Mouse (Mus musculus): ENCODE results near the gene Zfp804a.

Gene Zfp804a

DNA sequence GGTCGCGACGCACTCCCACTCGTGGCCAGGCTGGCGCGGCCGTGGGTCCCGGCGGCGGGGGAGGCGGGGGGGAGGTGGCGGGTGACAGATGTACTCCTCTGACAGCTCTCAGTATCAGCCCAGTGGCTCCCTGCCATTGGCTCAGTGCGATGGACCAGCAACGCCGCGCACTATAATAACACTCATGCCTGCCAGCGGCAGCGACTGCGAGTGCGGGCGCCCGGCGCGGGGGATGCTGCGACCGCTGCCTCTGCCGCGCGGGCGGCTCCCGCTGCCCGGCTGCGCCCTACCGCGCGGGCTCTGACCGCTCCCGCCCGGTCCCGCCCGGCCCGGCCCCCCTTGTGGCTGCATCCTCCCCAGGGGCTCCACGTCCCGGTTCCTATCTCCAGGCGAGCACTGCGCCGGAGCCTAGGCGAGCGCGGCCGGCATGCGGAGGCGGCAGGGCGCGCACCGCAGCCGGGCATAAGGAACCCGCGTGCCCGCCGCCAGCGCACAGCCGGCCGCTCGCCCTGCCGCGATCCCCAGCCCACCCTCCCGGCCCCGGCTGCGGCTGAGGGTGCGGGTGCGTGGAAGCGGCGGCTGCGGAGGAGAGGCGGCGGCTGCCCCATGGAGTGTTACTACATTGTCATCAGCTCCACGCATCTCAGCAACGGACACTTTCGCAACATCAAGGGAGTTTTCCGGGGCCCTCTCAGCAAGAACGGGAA is at the start of gene Zfp804a:
Zfp804a (plus strand) TSS at position 38 of the 707 bp plus-strand sequence.
- DNase-seq (ENCODE audit: low spot score), result no peak

- no peak for DNase-seq (ENCODE audit: low spot score)
Measured at GRCm38 (mm10) chr2:82051635-82052034, 1.4 kb upstream of the Zfp804a start.

DNA sequence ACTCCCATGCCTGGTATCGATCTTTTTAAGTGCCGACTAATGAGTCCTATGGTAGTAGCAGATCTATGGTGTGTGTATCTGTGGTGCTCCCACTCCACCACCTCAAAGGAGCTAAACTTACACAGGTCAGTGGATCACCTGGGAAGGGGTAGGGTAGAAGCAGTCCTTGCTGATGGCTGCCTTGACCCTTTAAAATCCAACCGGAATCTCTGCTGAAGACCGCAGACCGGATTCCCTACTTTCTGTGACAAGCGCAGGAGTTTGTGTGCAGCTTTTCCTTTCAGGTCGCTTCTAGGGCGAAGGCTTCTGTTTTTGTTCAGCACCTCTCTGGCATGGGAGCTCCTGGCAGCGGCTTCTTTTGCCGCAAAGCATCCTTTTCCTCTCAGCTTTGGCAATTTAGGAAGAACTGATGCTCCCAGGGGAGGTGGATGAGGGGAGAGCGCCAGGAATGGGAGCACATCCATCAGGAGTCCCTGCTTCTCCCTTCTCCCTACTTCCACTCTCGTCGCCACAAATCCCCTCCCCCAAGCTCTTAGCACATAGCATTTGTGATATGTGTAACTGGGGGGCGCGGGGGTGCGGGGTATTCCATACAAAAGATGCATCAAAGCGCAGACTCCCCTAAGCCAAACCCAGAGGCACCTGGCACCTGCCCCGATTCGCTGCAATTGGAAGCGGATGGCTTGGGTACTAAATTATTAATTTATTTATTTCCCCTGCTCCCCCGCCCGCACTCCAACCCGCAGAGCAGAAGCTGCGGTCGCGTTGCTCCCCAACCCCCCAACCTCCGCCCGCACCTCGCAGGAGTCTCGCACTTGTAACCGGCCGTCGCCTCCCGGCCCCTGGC is 461 bp upstream of the Zfp804a start:
- no peak for DNase-seq (ENCODE audit: low spot score)

- no peak for DNase-seq (ENCODE audit: low spot score)
Measured at GRCm38 (mm10) chr2:82054446-82054845, 1.4 kb downstream of the Zfp804a start.

DNA sequence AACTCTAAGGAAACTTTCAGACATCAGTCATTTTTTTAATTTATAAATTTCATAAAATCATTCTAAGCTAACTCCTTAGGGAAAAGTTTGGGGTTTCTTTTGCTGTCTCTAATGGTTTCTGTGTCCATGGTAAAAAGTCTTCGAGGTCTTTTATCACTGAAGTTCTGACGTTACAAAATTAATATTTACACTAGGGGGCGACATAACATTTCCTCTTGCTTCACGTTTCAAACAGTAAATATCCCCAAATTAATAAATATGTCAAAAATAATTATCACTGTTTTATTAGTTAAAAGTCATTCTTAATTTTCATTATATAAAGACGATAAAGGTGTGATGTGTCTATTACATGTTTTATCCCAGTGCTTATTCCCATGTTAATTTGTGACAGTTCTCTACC is 11.6 kb downstream of the Zfp804a start:
- DNase-seq (ENCODE audit: low spot score), result no peak

GRCm38 (mm10) chr2:82067912-82068311 is 14.9 kb downstream of the Zfp804a start:
- DNase-seq (ENCODE audit: low spot score), result no peak

DNA sequence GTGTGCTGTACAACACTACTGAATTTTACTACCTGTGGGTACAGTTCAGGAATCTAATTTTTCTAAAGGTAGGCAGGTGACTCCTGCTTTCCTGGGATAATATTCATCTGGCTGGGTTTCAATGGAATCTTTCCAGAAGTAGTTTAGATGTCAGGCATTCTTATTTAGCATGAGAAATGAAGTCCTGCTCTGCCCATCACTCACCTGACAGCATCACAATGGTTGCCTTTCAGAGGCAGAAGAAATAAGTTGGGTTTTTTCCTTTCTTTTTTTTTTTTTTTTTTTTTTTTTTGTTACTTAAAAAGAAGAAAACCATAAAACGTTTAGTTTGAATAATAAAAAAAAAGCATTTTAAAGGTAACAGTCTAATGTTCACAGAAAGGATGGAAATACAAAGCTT is 16.1 kb downstream of the Zfp804a start:
- DNase-seq (ENCODE audit: low spot score), result no peak

GRCm38 (mm10) chr2:82076883-82077282 is 23.9 kb downstream of the Zfp804a start:
- DNase-seq (ENCODE audit: low spot score), result no peak

GRCm38 (mm10) chr2:82078287-82078994 is 25.4 kb downstream of the Zfp804a start:
- no peak for DNase-seq (ENCODE audit: low spot score)

DNA sequence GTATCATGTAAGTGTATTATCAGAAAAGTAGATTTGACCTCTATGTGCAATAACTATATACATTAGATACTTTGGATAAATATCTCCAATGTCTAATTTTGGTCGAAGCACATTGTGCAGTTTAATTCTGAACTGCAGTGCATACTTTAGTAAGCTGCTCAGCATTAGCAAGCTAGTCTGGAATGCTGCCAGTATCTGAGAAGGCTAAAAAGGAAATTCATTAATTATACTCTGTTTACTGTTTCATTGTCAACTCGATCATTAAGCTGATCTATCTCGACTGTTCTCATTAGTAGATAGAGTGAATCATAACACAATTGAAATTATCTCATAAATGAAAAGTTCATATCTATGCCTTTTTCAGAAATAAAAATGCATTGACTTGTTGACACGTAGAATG is 27.7 kb downstream of the Zfp804a start:
- no peak for DNase-seq (ENCODE audit: low spot score)

DNA sequence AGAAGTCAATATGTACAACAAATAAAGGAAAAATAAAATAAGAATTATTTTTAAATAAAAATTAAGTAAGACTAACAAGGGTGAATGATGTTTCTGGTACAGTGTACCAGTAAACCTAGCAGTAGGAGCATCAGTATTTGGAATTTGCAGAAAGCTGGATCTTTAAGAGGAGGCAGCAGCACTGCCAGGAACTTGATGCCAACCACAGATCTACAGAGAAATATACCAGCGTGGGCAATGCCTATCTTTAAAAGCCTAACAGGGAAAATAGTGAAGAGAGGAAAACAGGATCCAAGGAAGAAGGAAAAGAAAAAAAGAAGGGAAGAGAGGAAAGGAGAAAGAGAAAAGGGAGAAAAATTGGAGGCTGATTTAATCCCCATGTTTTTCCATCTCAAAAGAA is 60.1 kb downstream of the Zfp804a start:
- DNase-seq (ENCODE audit: low spot score), result no peak

- no peak for DNase-seq (ENCODE audit: low spot score)
Measured at GRCm38 (mm10) chr2:82113650-82114049, 60.6 kb downstream of the Zfp804a start.

- no peak for DNase-seq (ENCODE audit: low spot score)
Measured at GRCm38 (mm10) chr2:82119577-82119976, 66.6 kb downstream of the Zfp804a start.

DNA sequence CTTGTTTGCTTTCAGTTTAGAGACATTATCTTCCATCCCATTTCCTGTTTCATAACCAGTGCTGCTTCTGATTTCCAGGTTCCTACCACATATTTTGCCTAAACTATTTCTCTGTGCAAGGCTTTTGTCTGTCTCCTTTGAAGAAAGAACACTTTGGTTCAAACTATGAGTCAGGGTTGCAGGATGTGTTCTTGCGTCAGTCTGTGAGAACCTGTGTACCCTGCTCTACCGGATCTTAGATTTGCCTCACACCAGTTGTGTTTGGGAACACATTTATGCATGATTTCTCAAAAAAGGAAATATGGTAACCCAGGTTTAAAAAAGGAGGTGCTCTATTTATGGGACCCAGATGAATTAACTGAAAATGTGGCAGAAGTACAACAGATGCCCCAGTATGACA is 125.7 kb downstream of the Zfp804a start:
- DNase-seq (ENCODE audit: low spot score), result no peak

DNA sequence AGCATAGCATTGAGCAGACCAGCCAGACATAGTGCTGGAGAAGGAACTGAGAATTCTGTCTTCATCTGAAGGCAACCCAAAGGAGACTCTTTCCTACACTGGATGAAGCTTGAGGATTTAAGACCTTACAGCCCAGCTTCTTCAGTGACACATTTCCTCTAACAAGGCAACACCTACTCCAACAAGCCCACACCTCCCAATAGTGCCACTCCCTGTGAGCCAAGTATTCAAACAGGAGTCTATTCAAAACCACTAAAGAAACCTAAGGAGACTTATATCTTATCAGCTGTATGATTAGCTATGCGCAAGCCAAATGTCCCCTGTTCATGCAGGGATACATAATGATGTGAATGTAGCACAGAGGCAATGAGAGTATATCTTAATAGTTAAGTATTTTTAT is 128.0 kb downstream of the Zfp804a start:
- DNase-seq (ENCODE audit: low spot score), result no peak

DNA sequence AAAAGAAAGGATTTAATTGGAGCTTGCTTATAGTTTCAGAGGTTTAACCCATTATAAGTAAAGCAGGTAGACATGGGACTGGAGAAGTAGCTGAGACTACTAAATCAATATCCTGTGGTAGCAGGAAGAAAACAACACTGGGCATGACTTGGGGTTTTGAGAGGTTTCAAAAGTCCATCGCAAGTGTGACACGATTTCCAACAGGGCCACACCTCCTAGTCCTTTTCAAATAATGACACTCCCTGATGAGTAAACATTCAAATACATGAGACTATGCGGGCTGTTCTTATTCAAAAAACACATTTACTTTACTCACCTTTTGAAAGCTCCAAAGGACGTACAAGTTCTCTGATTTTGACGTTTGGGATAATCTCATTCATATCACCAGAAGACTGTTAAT is 146.9 kb downstream of the Zfp804a start:
- DNase-seq (ENCODE audit: low spot score), result no peak

DNA sequence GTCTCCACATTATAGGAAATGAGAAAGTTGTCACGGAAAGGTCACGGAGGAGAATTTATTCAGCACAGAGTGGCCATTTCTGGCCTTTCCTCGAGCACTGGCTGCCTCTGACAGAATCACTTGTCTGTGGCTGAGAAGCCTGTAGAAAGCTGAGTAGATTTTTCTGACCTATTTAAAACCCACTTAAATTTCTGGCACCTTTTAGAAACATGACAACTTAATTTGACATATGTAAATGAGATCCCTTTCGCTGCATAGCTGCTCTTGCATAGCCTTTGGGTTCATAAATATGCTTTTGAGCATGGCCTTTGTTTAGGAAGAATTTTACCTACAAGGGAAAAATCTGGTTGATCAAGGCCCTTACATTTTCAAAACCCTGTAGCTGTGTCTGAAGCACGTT is 147.6 kb downstream of the Zfp804a start:
- no peak for DNase-seq (ENCODE audit: low spot score)

DNA sequence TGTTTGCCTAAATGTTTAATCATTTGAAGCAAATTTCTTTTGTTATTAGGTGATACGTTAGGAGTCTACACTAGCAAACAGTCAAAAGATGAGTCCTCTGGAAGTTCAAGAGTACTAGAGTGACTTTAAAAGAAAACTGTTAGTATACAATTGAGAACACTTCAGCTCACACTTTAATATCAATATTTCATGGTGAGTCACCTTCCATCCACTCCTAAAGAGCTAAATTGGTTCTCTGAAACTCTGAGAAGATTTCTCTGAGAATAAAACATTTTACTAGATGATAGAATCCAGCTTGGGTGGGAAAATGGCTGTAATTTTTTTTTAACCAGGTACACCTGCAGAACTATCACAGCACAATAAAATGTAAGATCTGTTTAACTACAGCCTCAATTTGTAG is 157.6 kb downstream of the Zfp804a start:
- DNase-seq (ENCODE audit: low spot score), result no peak

GRCm38 (mm10) chr2:82211972-82212371 is 158.9 kb downstream of the Zfp804a start:
- no peak for DNase-seq (ENCODE audit: low spot score)

DNA sequence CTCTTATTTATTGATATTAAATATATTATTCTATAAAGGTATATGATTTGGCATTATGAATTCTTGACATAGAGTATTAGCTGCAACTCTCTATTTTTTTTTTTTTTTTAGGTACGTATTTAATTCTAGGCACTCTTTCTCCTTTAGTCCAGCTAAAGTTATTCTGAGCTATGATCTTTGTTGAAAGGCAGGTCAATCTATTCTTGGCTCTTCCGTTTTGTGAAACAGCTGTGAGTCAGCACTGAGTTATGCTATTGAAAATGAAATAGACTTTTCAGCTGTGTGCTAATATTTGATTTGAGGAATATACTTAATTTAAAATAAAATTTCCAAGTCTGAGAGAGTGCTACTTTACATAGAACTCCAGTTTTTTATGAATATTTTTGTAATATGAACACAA is 164.9 kb downstream of the Zfp804a start:
- no peak for DNase-seq (ENCODE audit: low spot score)

GRCm38 (mm10) chr2:82246020-82246419 is 193.0 kb downstream of the Zfp804a start:
- no peak for DNase-seq (ENCODE audit: low spot score)

GRCm38 (mm10) chr2:82246902-82247522 is 194.0 kb downstream of the Zfp804a start:
- DNase-seq (ENCODE audit: low spot score), result no peak

All from yolk sac, embryonic 10.5 days (tissue).